Mouse (Mus musculus) bone marrow macrophage, adult 2 months (primary cell): ENCODE measurements around the gene Rab15. TPM values are rescaled to one million over a fixed set of nuclear protein-coding genes. Genes with fewer than 3 reads are reported as not detected.

Experiments
- H3K27ac ChIP-seq: 2 replicates; pipeline ENCODE4 v1.5.1; 2012; ENCODE audit warnings: low read depth, low read length; ENCODE audit not compliant: insufficient read depth
- H3K4me1 ChIP-seq: 2 replicates; pipeline ENCODE4 v1.6.1; 2012; ENCODE audit warnings: low read length; ENCODE audit not compliant: control insufficient read depth, insufficient read depth
- H3K4me3 ChIP-seq: 2 replicates; pipeline ENCODE4 v1.5.1; 2012; ENCODE audit warnings: mild to moderate bottlenecking, low read length, moderate library complexity; ENCODE audit not compliant: insufficient read depth
- CTCF ChIP-seq: IDR thresholded peaks from 2 replicates; pipeline ENCODE4 v1.5.1; 2012; ENCODE audit warnings: low read depth, mild to moderate bottlenecking, low read length, moderate library complexity
- POLR2A ChIP-seq: IDR thresholded peaks from 2 replicates; pipeline ENCODE4 v1.6.1; 2012; ENCODE audit warnings: mild to moderate bottlenecking, low read depth, low read length, borderline replicate concordance
- polyA plus RNA-seq: library from polyadenylated mRNA; stranded (reverse); fragments of >200 nt; gene quantifications from 2 replicates; pipeline ENCODE4 v1.2.4, GENCODE M21; 2012; ENCODE audit not compliant: missing spikeins, insufficient read depth, insufficient read length

Rab15 gene
- polyA plus RNA-seq, 1 experiment: not detected

DNA sequence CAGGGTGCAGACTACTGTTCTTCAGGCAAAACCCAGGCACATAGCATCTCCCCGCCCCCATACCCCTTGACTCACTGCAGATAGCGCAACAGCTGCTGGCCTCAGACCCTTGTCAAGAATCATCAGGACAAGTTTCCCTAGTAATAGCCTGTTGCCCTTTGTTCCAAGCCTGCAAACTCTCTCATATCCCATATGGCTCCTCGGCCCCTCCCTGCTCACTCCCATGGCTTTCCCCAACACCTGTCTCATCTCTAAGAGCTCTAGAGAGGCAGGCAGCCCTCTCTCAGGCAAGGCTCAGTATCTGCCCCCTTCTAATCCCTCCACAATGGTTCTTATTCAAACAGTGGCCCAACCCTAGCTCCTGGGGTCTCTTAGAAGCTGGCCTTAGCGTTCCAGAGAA is 2.1 kb downstream of the Rab15 start:
- H3K4me1 ChIP-seq: peaks cover 9% of the 10 kb centered on the region; the same call in 1 of the 2 replicates
- TF ChIP-seq POLR2A (no peak), CTCF (no peak)
- no peak overlapping the region for H3K27ac ChIP-seq
- no peak overlapping the region for H3K4me3 ChIP-seq

GRCm38 (mm10) chr12:76819816-76820215 is 2.9 kb downstream of the Rab15 start:
- no peak for TF ChIP-seq POLR2A
- no peak for TF ChIP-seq CTCF
- no peak overlapping the region for H3K4me3 ChIP-seq
- H3K27ac ChIP-seq: no peak overlapping the region
- peaks cover 9% of the 10 kb centered on the region; the same call in 1 of the 2 replicates for H3K4me1 ChIP-seq

DNA sequence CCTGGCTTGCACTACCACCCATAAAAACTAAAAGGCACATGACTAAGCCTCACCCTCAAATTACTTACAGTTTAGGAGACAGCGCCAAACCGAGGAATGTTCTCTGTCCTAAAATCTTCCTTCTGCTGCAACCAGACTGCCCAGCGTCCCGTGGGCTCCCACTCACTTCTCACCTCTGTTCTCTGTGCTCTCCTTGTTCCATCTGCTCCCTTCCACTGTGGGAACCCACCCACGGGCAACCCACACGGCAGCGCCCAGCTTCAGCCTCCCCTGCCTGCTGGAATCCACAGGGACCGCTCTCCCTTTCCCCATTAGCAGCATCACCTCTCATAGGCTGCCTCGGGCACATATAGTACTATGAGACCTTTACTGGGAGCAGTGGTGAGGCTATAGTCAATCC is 3.8 kb downstream of the Rab15 start:
- Histone ChIP-seq H3K4me3 (no peak overlapping the region), H3K4me1 (peaks cover 12% of the 10 kb centered on the region), H3K27ac (no peak overlapping the region)
- TF ChIP-seq POLR2A (no peak), CTCF (no peak)

DNA sequence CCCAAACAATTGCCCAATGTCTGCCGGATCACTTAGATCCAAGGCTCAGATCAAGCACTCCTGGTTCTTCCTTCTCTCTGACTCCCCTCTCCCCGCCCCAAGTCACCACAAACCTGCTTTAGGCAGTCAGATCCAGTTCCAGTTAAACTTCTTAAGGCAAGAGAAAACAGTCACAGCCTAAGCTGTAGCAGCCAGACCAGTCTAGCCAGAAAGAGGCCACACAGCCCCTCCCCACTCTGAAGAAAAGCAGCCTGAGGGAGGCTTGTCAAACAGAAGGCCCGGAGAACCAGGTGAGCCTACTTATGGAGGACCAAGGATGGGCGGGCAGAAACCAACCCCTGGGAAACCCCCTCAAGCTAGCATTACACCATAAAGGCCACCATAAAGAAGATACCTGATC is 4.6 kb downstream of the Rab15 start:
- TF ChIP-seq CTCF: no peak
- no peak for TF ChIP-seq POLR2A
- no peak overlapping the region for H3K27ac ChIP-seq
- no peak overlapping the region for H3K4me3 ChIP-seq
- H3K4me1 ChIP-seq: peaks cover 18% of the 10 kb centered on the region

GRCm38 (mm10) chr12:76817176-76817575 is 5.5 kb downstream of the Rab15 start:
- Histone ChIP-seq H3K4me3 (no peak overlapping the region), H3K4me1 (peaks cover 20% of the 10 kb centered on the region), H3K27ac (no peak overlapping the region)
- TF ChIP-seq CTCF: no peak
- no peak for TF ChIP-seq POLR2A

GRCm38 (mm10) chr12:76816720-76817119 is 6.0 kb downstream of the Rab15 start:
- TF ChIP-seq CTCF (no peak), POLR2A (no peak)
- Histone ChIP-seq H3K27ac (no peak overlapping the region), H3K4me3 (no peak overlapping the region), H3K4me1 (peaks cover 20% of the 10 kb centered on the region)

- Histone ChIP-seq H3K4me3 (no peak overlapping the region), H3K27ac (no peak overlapping the region), H3K4me1 (peaks cover 20% of the 10 kb centered on the region)
- TF ChIP-seq POLR2A (no peak), CTCF (no peak)
Observed at GRCm38 (mm10) chr12:76814120-76814519, 8.6 kb downstream of the Rab15 start.

GRCm38 (mm10) chr12:76813543-76813942 is 9.2 kb downstream of the Rab15 start:
- H3K4me3 ChIP-seq: 0 out of 2 replicates have a peak overlapping the region, but pooled peaks have one; percentile 4
- H3K4me1 ChIP-seq: peaks cover 20% of the 10 kb centered on the region
- TF ChIP-seq POLR2A: no peak
- TF ChIP-seq CTCF: no peak

DNA sequence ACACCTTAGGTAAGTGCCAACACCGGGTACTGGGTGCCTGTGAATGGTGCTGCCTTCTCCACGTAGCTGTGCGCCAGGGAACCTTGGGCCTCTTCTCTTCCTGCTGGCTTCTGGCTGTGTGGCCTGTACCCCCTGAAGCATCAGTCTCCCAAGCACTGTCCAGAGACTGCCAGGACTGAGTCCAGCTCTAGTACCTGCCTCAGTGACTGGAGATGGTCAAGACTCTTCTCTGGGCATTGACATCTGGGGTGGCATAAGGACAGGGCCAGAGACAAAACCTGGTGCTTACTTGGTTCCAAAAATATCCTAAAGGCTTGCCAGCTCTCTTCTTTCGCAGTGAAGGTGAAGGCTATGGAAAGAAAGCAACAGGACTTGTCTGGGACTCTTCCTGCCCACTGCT is 11.7 kb downstream of the Rab15 start:
- no peak overlapping the region for H3K27ac ChIP-seq
- peaks cover 11% of the 10 kb centered on the region for H3K4me1 ChIP-seq
- no peak for TF ChIP-seq CTCF
- no peak for TF ChIP-seq POLR2A
- no peak overlapping the region for H3K4me3 ChIP-seq

More at GRCm38 (mm10) chr12:76813543-76813942, 9.2 kb downstream of the Rab15 start:
- no peak overlapping the region for H3K27ac ChIP-seq

GRCm38 (mm10) chr12:76810491-76810890 is 12.2 kb downstream of the Rab15 start:
- Histone ChIP-seq H3K4me1 (peaks cover 11% of the 10 kb centered on the region), H3K27ac (no peak overlapping the region), H3K4me3 (no peak overlapping the region)
- TF ChIP-seq POLR2A: no peak
- TF ChIP-seq CTCF: no peak

GRCm38 (mm10) chr12:76807796-76808195 is 14.9 kb downstream of the Rab15 start:
- Histone ChIP-seq H3K4me3 (no peak overlapping the region), H3K4me1 (no peaks in the 10 kb centered on the region), H3K27ac (no peak overlapping the region)
- TF ChIP-seq POLR2A (no peak), CTCF (no peak)
